Mouse (Mus musculus) intestine, embryonic 14.5 days (tissue): ENCODE data around the gene Nebl. TPM values are rescaled to one million over a fixed set of nuclear protein-coding genes. Genes with fewer than 3 reads are reported as not detected.

Experiments
- ATAC-seq: fragments of 200-750 bp; cut with Nextera tagmentation; replicated peaks from 2 replicates; pipeline ENCODE4 v1.8.0; 2017; ENCODE audit warnings: low read depth, moderate number of reproducible peaks, moderate TSS enrichment, moderate library complexity; ENCODE audit not compliant: low FRiP score, low TSS enrichment
- DNase-seq: peaks from one replicate; pipeline ENCODE4 v3.0.0-alpha.2; 2018; ENCODE audit warnings: low spot score
- H3K27ac ChIP-seq: fragments of 300-500 bp; sonication (generic); 2 replicates; pipeline ENCODE4 v1.5.1; 2014; ENCODE audit warnings: low read depth, mild to moderate bottlenecking, control low read depth
- H3K27me3 ChIP-seq: fragments of 300-500 bp; sonication (generic); replicated peaks from 2 replicates; pipeline ENCODE4 v1.6.1; 2014; ENCODE audit warnings: low read length, control low read depth; ENCODE audit not compliant: control insufficient read depth, insufficient read depth
- H3K36me3 ChIP-seq: fragments of 300-500 bp; sonication (generic); 2 replicates; pipeline ENCODE4 v1.6.1; 2014; ENCODE audit warnings: low read length, control low read depth; ENCODE audit not compliant: control insufficient read depth, insufficient read depth
- H3K4me1 ChIP-seq: fragments of 300-500 bp; sonication (generic); replicated peaks from 2 replicates; pipeline ENCODE4 v1.6.1; 2014; ENCODE audit warnings: low read length, control low read depth, mixed read lengths; ENCODE audit not compliant: control insufficient read depth, insufficient read depth
- H3K4me2 ChIP-seq: fragments of 300-500 bp; sonication (generic); 2 replicates; pipeline ENCODE4 v1.6.1; 2014; ENCODE audit warnings: low read length
- H3K4me3 ChIP-seq: fragments of 300-500 bp; sonication (generic); 2 replicates; pipeline ENCODE4 v1.5.1; 2014; ENCODE audit warnings: low read depth, low read length, control low read depth, mixed read lengths
- H3K9ac ChIP-seq: fragments of 300-500 bp; sonication (generic); 2 replicates; pipeline ENCODE4 v1.6.1; 2014; ENCODE audit warnings: mild to moderate bottlenecking, low read length
- H3K9me3 ChIP-seq: fragments of 300-500 bp; sonication (generic); 2 replicates; pipeline ENCODE4 v1.6.1; 2016; ENCODE audit warnings: low read length, control low read depth; ENCODE audit not compliant: control insufficient read depth
- WGBS: fragments of 180-500 bp; shearing (Covaris S2); extraction: QIAGEN DNeasy Blood & Tissue Kit; methylation state at CpG from one replicate; pipeline ENCODE4 v1.1.7; 2014; 5-methylcytosine and 5-hydroxymethylcytosine counted together
- polyA plus RNA-seq: library from polyadenylated mRNA; unstranded; fragments of >200 nt; fragmentation: Nextera tagmentation; extraction: Ambion mirVana; gene quantifications from 2 replicates; pipeline ENCODE4 v1.2.1, GENCODE M21; 2014

The Nebl gene
- polyA plus RNA-seq, 1 experiment from 2014 or later: 0.99 TPM

DNA sequence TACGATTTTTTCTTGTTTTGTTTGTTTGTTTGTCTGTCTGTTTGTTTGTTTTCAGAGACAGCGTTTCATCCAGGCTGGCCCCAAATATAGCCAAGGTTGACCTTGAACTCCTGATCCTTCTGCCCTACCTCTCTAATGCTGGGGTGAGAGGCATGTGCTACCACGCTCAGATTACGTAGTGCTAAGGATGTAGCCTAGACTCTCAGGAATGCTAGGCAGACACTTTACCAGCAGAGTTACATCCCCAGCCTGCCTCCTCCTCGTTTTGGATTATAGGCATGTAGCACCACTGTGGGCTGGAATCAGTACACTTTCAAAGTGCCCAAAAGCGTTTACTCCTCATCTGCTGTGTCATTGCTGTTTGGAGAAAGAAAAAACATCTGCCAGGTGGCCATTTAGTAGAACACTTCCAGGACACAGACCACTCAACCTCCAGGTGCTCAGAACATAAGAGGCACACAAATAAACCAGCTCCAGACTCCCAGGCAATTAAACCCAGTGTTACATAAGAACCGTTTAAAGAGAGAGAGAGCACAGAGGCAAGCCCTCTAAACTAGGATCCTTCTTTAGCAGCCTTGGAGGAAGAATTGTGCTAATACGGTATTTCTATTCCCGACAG is 16.0 kb downstream of the Nebl start:
- no peak overlapping the region for H3K9ac ChIP-seq
- no peak for ATAC-seq
- no peak overlapping the region for H3K4me3 ChIP-seq
- no peak overlapping the region for H3K27ac ChIP-seq
- H3K9me3 ChIP-seq: no peaks in the 10 kb centered on the region
- no peak overlapping the region for H3K4me2 ChIP-seq
- no peaks in the 10 kb centered on the region for H3K4me1 ChIP-seq
- no peak for DNase-seq
- 65% methylated on average over 9 of the region's 9 CpGs for WGBS
- H3K36me3 ChIP-seq: no peaks in the 10 kb centered on the region
- no peaks in the 10 kb centered on the region for H3K27me3 ChIP-seq

GRCm38 (mm10) chr2:17714661-17715060 is 16.6 kb downstream of the Nebl start:
- no peak for ATAC-seq
- Histone ChIP-seq H3K36me3 (no peaks in the 10 kb centered on the region), H3K9ac (no peak overlapping the region), H3K27ac (no peak overlapping the region), H3K4me1 (no peaks in the 10 kb centered on the region), H3K9me3 (no peaks in the 10 kb centered on the region), H3K27me3 (no peaks in the 10 kb centered on the region), H3K4me2 (no peak overlapping the region), H3K4me3 (no peak overlapping the region)
- WGBS: 88% methylated on average over 14 of the region's 14 CpGs
- no peak for DNase-seq

DNA sequence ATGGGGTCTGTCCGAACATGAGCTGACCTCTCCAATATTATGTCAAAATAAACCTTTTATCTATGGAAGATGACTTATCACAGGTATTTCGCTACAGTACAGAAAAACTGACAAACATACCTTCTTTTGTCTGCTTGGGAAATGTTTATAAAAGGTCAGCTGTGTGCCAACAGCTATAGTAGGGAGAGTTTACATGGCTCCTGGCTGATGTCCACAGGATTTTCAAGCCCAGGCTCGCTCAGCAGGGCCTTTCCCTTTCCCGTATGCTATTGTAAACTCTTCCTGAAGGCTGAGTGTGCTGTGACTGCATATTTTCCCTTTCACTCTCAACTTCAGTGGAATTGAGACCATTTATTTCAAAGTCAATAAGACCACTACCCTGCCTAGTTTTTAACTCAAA is 17.1 kb downstream of the Nebl start:
- Histone ChIP-seq H3K4me3 (no peak overlapping the region), H3K4me1 (no peaks in the 10 kb centered on the region), H3K36me3 (no peaks in the 10 kb centered on the region), H3K9me3 (no peaks in the 10 kb centered on the region), H3K27me3 (no peaks in the 10 kb centered on the region), H3K4me2 (no peak overlapping the region), H3K27ac (no peak overlapping the region), H3K9ac (no peak overlapping the region)
- ATAC-seq (no peak), DNase-seq (no peak)
- WGBS: 58% methylated on average over 4 of the region's 4 CpGs

GRCm38 (mm10) chr2:17711216-17711615 is 20.0 kb downstream of the Nebl start:
- no peaks in the 10 kb centered on the region for H3K27me3 ChIP-seq
- H3K9me3 ChIP-seq: no peaks in the 10 kb centered on the region
- H3K4me1 ChIP-seq: no peaks in the 10 kb centered on the region
- H3K27ac ChIP-seq: no peak overlapping the region
- no peak overlapping the region for H3K4me2 ChIP-seq
- no peaks in the 10 kb centered on the region for H3K36me3 ChIP-seq
- no peak overlapping the region for H3K4me3 ChIP-seq
- DNase-seq (no peak), ATAC-seq (no peak)
- H3K9ac ChIP-seq: no peak overlapping the region
- 84% methylated on average over 5 of the region's 5 CpGs for WGBS

GRCm38 (mm10) chr2:17710083-17710482 is 21.2 kb downstream of the Nebl start:
- Histone ChIP-seq H3K36me3 (no peaks in the 10 kb centered on the region), H3K4me1 (no peaks in the 10 kb centered on the region), H3K4me3 (no peak overlapping the region), H3K27me3 (no peaks in the 10 kb centered on the region), H3K9me3 (no peaks in the 10 kb centered on the region), H3K27ac (no peak overlapping the region), H3K9ac (no peak overlapping the region), H3K4me2 (no peak overlapping the region)
- 89% methylated on average over 2 of the region's 2 CpGs for WGBS
- DNase-seq (no peak), ATAC-seq (no peak)

DNA sequence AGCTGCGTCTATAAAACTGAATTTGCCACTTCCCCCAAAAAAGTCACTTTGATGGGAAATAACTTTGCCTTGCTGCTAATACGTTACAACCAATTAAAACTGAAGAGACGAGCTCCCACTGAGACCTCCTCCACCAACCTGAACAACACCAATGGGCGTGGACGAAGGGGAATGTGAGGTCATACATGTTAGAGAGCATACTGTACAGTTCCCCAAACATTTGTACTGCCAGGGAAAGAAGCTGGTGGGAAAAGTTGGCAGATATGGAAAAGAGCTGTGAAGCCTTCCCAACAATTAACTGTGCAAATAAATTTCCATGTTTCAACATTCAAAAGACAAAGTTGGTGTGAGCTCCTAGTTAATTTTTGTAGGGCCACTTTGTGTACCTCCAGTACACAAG is 25.3 kb downstream of the Nebl start:
- DNase-seq (no peak), ATAC-seq (no peak)
- no peaks in the 10 kb centered on the region for H3K36me3 ChIP-seq
- H3K27ac ChIP-seq: no peak overlapping the region
- H3K4me2 ChIP-seq: no peak overlapping the region
- H3K4me3 ChIP-seq: no peak overlapping the region
- H3K4me1 ChIP-seq: no peaks in the 10 kb centered on the region
- H3K27me3 ChIP-seq: no peaks in the 10 kb centered on the region
- no peak overlapping the region for H3K9ac ChIP-seq
- no peaks in the 10 kb centered on the region for H3K9me3 ChIP-seq
- 82% methylated on average over 5 of the region's 5 CpGs for WGBS

DNA sequence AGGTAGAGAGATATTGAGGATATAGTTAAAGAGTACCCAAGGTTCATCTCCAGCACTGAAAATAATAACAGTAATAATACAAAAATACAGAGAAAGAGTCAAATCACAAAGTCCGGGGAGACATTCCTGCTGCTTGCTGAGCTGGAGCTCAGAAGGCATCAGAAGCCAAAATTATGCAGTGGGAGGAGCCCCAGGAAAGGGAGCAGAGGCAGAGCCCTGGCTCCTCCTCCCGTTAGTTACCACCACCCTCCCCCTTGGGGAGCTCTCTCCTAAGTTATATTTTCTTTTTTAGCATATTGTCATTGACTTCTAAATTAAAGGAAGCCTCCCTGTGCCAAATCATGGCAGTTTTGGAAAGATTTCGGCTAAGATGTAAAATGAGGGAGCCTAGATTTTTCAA is 25.8 kb downstream of the Nebl start:
- H3K4me1 ChIP-seq: no peaks in the 10 kb centered on the region
- 67% methylated on average over 3 of the region's 3 CpGs for WGBS
- H3K4me3 ChIP-seq: no peak overlapping the region
- H3K4me2 ChIP-seq: no peak overlapping the region
- no peak overlapping the region for H3K9ac ChIP-seq
- no peak overlapping the region for H3K27ac ChIP-seq
- ATAC-seq: no peak
- no peak for DNase-seq
- H3K36me3 ChIP-seq: no peaks in the 10 kb centered on the region
- H3K9me3 ChIP-seq: no peaks in the 10 kb centered on the region
- no peaks in the 10 kb centered on the region for H3K27me3 ChIP-seq

GRCm38 (mm10) chr2:17703170-17703512 is 28.1 kb downstream of the Nebl start:
- Histone ChIP-seq H3K4me1 (no peaks in the 10 kb centered on the region), H3K27me3 (no peaks in the 10 kb centered on the region), H3K4me2 (no peak overlapping the region), H3K27ac (no peak overlapping the region), H3K9me3 (no peaks in the 10 kb centered on the region), H3K4me3 (no peak overlapping the region), H3K9ac (no peak overlapping the region), H3K36me3 (no peaks in the 10 kb centered on the region)
- WGBS: 69% methylated on average over 2 of the region's 2 CpGs
- DNase-seq (no peak), ATAC-seq (no peak)

DNA sequence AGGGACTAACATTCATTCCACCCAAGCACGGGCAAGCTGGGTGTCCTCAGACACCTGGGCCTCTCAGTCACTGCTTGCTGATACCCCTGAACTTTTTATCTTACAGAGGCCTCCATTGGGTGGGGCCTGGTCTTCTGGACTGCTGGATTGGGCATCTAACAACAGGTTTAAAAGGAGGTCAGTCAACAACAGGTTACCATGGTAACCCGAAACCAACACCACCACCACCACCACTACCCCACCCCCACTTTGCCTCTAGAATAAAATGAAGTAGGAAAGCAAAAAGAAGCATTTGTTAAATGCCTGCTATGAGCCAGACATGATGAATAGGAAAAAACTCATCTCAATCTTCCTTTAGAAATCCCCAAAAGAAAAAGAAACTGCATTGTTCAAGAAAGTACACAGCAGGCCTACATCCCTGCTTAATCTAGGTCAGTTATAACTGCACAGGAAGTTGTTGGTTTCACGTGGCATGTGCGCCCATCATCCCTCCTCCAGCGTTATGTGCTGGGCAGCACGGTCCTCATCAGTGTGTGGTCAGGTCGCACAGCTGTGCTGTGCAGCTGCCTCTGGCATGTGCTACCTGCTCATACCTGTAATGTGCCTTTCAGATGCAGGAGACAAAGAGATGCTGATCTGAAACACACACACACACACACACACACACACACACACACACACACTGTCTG is 28.6 kb downstream of the Nebl start:
- no peak overlapping the region for H3K27ac ChIP-seq
- WGBS: 64% methylated on average over 7 of the region's 7 CpGs
- DNase-seq (no peak), ATAC-seq (no peak)
- H3K36me3 ChIP-seq: no peaks in the 10 kb centered on the region
- no peaks in the 10 kb centered on the region for H3K4me1 ChIP-seq
- no peak overlapping the region for H3K4me3 ChIP-seq
- H3K9me3 ChIP-seq: no peaks in the 10 kb centered on the region
- H3K27me3 ChIP-seq: no peaks in the 10 kb centered on the region
- no peak overlapping the region for H3K4me2 ChIP-seq
- no peak overlapping the region for H3K9ac ChIP-seq
